Mouse (Mus musculus): ENCODE data around the gene Gck.

DNA sequence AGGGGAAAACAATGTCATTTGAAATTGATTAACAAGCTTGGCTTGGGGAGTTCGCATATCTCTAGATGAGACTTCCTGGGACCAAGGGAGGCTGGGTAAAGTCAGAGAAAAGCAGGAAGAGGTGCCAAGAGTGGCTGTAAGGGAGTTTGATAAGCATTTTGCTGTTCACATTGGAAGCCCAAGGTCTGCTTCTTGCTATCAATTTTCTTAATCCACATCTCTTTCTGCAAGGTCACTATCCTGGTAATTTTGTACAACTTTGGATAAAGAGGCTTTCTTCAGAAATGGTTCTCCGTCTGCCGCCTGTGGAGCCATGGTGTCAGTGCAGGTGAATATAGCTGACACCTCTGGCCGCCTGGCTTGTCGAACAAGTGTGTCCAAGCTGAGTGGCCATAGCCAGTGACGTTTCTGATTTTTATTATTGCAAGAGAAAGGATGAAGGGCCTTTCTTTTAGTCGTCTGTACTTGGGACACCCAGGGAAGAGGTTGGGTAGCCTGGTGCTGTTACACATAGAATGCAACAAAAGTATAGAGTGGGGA lies 5.2 kb upstream of the Gck start:
- TF ChIP-seq CTCF (IDR thresholded peaks at IDR 0.05; ENCODE audit: low read depth) (peak; percentile 59), EP300 (IDR thresholded peaks at IDR 0.05; ENCODE audit: low read depth) (no peak)
